30 mouse cellular contexts compared by ENCODE assay signal in genomic region chr11:62314984-62315383, GRCm38 (mm10).
"Had no signal": no experiment of that assay in that cellular context is flagged by ENCODE, and none has a peak within 500 bp of the region (broad histone marks: within the 10 kb centered on the region; RNA-seq: fewer than 3 reads in every experiment).

No protein-coding gene starts in this region.

- H3K4me1 ChIP-seq: limb, embryonic 10.5 days; limb, embryonic 12.5 days; limb, embryonic 13.5 days; limb, embryonic 15.5 days; liver, embryonic 13.5 days; liver, embryonic 15.5 days; lung, embryonic 15.5 days; megakaryocyte, embryonic 14.5 days; midbrain, embryonic 10.5 days; midbrain, embryonic 12.5 days; midbrain, embryonic 13.5 days; midbrain, embryonic 15.5 days; neural tube, embryonic 12.5 days had no signal

- DNase-seq: left cerebral cortex, postnatal 4 days; liver; liver, embryonic 13.5 days; lung, adult 18-20 months; lung, adult 2 months; lung, embryonic 14.5 days; lung, postnatal 10 days; lung, postnatal 14 days; lung, postnatal 36 days; lung, postnatal 4 days; midbrain, embryonic 14.5 days had no signal

- H3K9ac ChIP-seq: limb, embryonic 12.5 days; limb, embryonic 13.5 days; limb, embryonic 15.5 days; liver, embryonic 13.5 days; liver, embryonic 14.5 days; liver, embryonic 15.5 days; lung, embryonic 14.5 days; lung, embryonic 15.5 days; midbrain, embryonic 12.5 days; midbrain, embryonic 13.5 days; midbrain, embryonic 15.5 days; neural tube, embryonic 12.5 days had no signal

- ATAC-seq: lung, postnatal 0 days; midbrain, embryonic 13.5 days; midbrain, embryonic 15.5 days; midbrain, embryonic 16.5 days had no signal

- H3K27ac ChIP-seq: limb, embryonic 10.5 days; limb, embryonic 12.5 days; limb, embryonic 13.5 days; limb, embryonic 15.5 days; liver, embryonic 13.5 days; liver, embryonic 14.5 days; liver, embryonic 15.5 days; lung, embryonic 15.5 days; macrophage; midbrain, embryonic 10.5 days; midbrain, embryonic 12.5 days; midbrain, embryonic 13.5 days; midbrain, embryonic 15.5 days; neural tube, embryonic 12.5 days had no signal

- H3K4me3 ChIP-seq: limb, embryonic 10.5 days; limb, embryonic 12.5 days; limb, embryonic 13.5 days; limb, embryonic 15.5 days; liver, embryonic 13.5 days; liver, embryonic 15.5 days; lung, embryonic 15.5 days; megakaryocyte, embryonic 14.5 days; midbrain, embryonic 10.5 days; midbrain, embryonic 12.5 days; midbrain, embryonic 13.5 days; midbrain, embryonic 15.5 days; myocyte; neural tube, embryonic 12.5 days had no signal

- H3K27me3 ChIP-seq: limb, embryonic 12.5 days; limb, embryonic 13.5 days; limb, embryonic 15.5 days; liver, embryonic 13.5 days; liver, embryonic 15.5 days; lung, embryonic 15.5 days; megakaryocyte, embryonic 14.5 days; midbrain, embryonic 12.5 days; midbrain, embryonic 13.5 days; midbrain, embryonic 15.5 days; neural tube, embryonic 12.5 days had no signal

- H3K9me3 ChIP-seq: limb, embryonic 10.5 days; limb, embryonic 12.5 days; limb, embryonic 13.5 days; limb, embryonic 15.5 days; liver, embryonic 13.5 days; liver, embryonic 15.5 days; lung, embryonic 15.5 days; megakaryocyte, embryonic 14.5 days; midbrain, embryonic 10.5 days; midbrain, embryonic 12.5 days; midbrain, embryonic 13.5 days; midbrain, embryonic 15.5 days; neural tube, embryonic 12.5 days had no signal

- H3K4me2 ChIP-seq: limb, embryonic 12.5 days; limb, embryonic 13.5 days; limb, embryonic 15.5 days; liver, embryonic 11.5 days; liver, embryonic 13.5 days; liver, embryonic 15.5 days; lung, embryonic 14.5 days; lung, embryonic 15.5 days; midbrain, embryonic 11.5 days; midbrain, embryonic 12.5 days; midbrain, embryonic 13.5 days; midbrain, embryonic 15.5 days; neural tube, embryonic 12.5 days had no signal
